Comparison of ENCODE assay signal across 17 mouse cellular contexts in genomic region chr9:115617909-115618308, GRCm38 (mm10).
DNase-seq lines count a peak whose midpoint lies in the region; ATAC-seq lines count a peak whose summit lies in the region.
"Had no signal": no experiment of that assay in that cellular context is flagged by ENCODE, and none has a peak within 500 bp of the region (broad histone marks: within the 10 kb centered on the region; RNA-seq: fewer than 3 reads in every experiment).

No protein-coding gene starts in this region.

- peak; percentile 78 for ATAC-seq in CD4-positive, CD25-positive, alpha-beta regulatory T cell, adult 4 months
- peak; percentile 85 for ATAC-seq in granulocyte monocyte progenitor cell, adult 5-6 weeks (replicated peaks; ENCODE audit: poor library complexity, severe bottlenecking)

- peak; percentile 60 for DNase-seq in lung, postnatal 25 days (ENCODE audit: low spot score)
- peak; percentile 70 for DNase-seq in thymus, postnatal 0 days (ENCODE audit: low spot score)
- DNase-seq in adrenal gland, postnatal 10 days: no peak
- DNase-seq in embryo, embryonic 9.5 days (ENCODE audit: extremely low spot score): no peak
- DNase-seq in yolk sac, embryonic 10.5 days (ENCODE audit: low spot score): no peak
- DNase-seq: adrenal gland, postnatal 36 days; cerebellum, adult 8-10 months; gastrocnemius, adult 2 months; heart, adult 18-20 months; kidney, adult 2 months; kidney, postnatal 25 days; layer of hippocampus, adult 9-11 months; liver; lung, embryonic 14.5 days; right cerebral cortex, adult 18-20 months had no signal

Comparison
In these comparisons a context has a peak if more than half of its experiments do, and no peak if none do; other contexts are left out.
1. DNase-seq: peak in lung, postnatal 25 days (single experiment) and thymus, postnatal 0 days (single experiment); none in adrenal gland, postnatal 10 days (single experiment), embryo, embryonic 9.5 days (single experiment) and yolk sac, embryonic 10.5 days (single experiment).